Mouse (Mus musculus): Measurements from ENCODE around the gene Ccdc88c. TPM values are rescaled to one million over a fixed set of nuclear protein-coding genes. Genes with fewer than 3 reads are reported as not detected.

Gene Ccdc88c
- polyA plus RNA-seq, 1 experiment, result 18.0 TPM

- H3ac ChIP-seq (ENCODE audit: control insufficient read depth, insufficient read length), result no peak overlapping the region
- TF ChIP-seq MYOG (IDR thresholded peaks at IDR 0.05; ENCODE audit: control insufficient read depth in 1 of 3, insufficient read depth in 1 of 3, insufficient read length in 2 of 3, low read depth in 2 of 3) (no peak), REST (IDR thresholded peaks at IDR 0.05; ENCODE audit: insufficient read depth, insufficient read length) (no peak), E2F4 (IDR thresholded peaks at IDR 0.05; ENCODE audit: insufficient read depth) (no peak), USF1 (IDR thresholded peaks at IDR 0.05; ENCODE audit: low read depth) (no peak), POLR2AphosphoS2 (IDR thresholded peaks at IDR 0.05; ENCODE audit: insufficient read length, low read depth) (no peak), POLR2A (IDR thresholded peaks at IDR 0.05; ENCODE audit: insufficient read length, low read depth) (no peak), CEBPB (IDR thresholded peaks at IDR 0.05; ENCODE audit: insufficient read depth, poor library complexity, severe bottlenecking) (no peak), TCF3 (IDR thresholded peaks at IDR 0.05; ENCODE audit: insufficient read length, low read depth) (no peak), MYOD1 (IDR thresholded peaks at IDR 0.05; ENCODE audit: control insufficient read depth in 1 of 3, insufficient read length in 2 of 3, low read depth in 2 of 3) (no peak), SRF (IDR thresholded peaks at IDR 0.05; ENCODE audit: control insufficient read depth, insufficient read length, low read depth) (no peak), TCF12 (IDR thresholded peaks at IDR 0.05; ENCODE audit: insufficient read depth, poor library complexity, severe bottlenecking) (no peak), MAX (IDR thresholded peaks at IDR 0.05; ENCODE audit: low read depth) (no peak)
- H3K36me3 ChIP-seq (ENCODE audit: control insufficient read depth, insufficient read depth), result peaks cover 19% of the 10 kb centered on the region
Measured at GRCm38 (mm10) chr12:101069813-101070212, 41.0 kb upstream of the Ccdc88c start.

DNA sequence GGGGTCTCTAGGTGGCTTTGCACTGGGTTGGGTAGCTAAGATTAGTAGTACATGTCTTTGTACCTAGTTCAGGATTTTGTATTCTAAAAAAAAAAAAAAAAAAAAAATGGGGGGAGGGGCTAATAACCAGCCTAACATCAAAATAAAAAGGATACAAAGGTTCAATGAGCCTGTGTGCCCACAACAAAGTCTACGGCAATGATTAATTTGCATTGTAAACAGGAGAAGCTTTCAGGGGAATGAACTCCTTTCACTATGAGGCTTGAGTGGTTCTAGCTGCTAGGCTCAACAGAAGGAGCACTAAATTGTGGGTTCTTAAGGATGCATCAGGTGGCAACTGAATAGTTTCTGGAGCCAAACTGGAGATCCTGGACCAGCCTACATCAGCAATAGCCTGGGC, 37.5 kb upstream of the Ccdc88c start:
- H3K4me3 ChIP-seq, result no peak overlapping the region
- no peak overlapping the region for H3K4me2 ChIP-seq (ENCODE audit: low read depth)
- H3K79me2 ChIP-seq (ENCODE audit: control insufficient read depth, insufficient read depth), result peaks cover 91% of the 10 kb centered on the region
- H3K36me3 ChIP-seq (ENCODE audit: control insufficient read depth, insufficient read depth), result peaks cover 48% of the 10 kb centered on the region
- TF ChIP-seq E2F4 (IDR thresholded peaks at IDR 0.05; ENCODE audit: insufficient read depth), result no peak
- H3ac ChIP-seq (ENCODE audit: control insufficient read depth, insufficient read length), result no peak overlapping the region
- no peaks in the 10 kb centered on the region for H3K27me3 ChIP-seq (ENCODE audit: control insufficient read depth, insufficient read depth, insufficient read length)

More at GRCm38 (mm10) chr12:101069813-101070212, 41.0 kb upstream of the Ccdc88c start:
- Histone ChIP-seq H3K4me3 (no peak overlapping the region), H3K4me2 (ENCODE audit: low read depth) (no peak overlapping the region), H3K27me3 (ENCODE audit: control insufficient read depth, insufficient read depth, insufficient read length) (no peaks in the 10 kb centered on the region), H3K79me2 (ENCODE audit: control insufficient read depth, insufficient read depth) (peaks cover 98% of the 10 kb centered on the region)

GRCm38 (mm10) chr12:101039956-101040355, 11.1 kb upstream of the Ccdc88c start:
- H3K27me3 ChIP-seq (ENCODE audit: control insufficient read depth, insufficient read depth, insufficient read length), result no peaks in the 10 kb centered on the region
- H3ac ChIP-seq (ENCODE audit: control insufficient read depth, insufficient read length), result no peak overlapping the region
- no peak overlapping the region for H3K4me2 ChIP-seq (ENCODE audit: low read depth)
- H3K4me3 ChIP-seq, result no peak overlapping the region
- peaks cover 72% of the 10 kb centered on the region for H3K36me3 ChIP-seq (ENCODE audit: control insufficient read depth, insufficient read depth)
- H3K79me2 ChIP-seq (ENCODE audit: control insufficient read depth, insufficient read depth), result no peaks in the 10 kb centered on the region
- TF ChIP-seq TCF3 (IDR thresholded peaks at IDR 0.05; ENCODE audit: insufficient read length, low read depth), result no peak
- no peak for TF ChIP-seq E2F4 (IDR thresholded peaks at IDR 0.05; ENCODE audit: insufficient read depth)

GRCm38 (mm10) chr12:101028247-101028953, 456 bp downstream of the Ccdc88c start:
- Histone ChIP-seq H3K27me3 (ENCODE audit: control insufficient read depth, insufficient read depth, insufficient read length) (no peaks in the 10 kb centered on the region), H3K36me3 (ENCODE audit: control insufficient read depth, insufficient read depth) (no peaks in the 10 kb centered on the region), H3ac (ENCODE audit: control insufficient read depth, insufficient read length) (peak overlapping the region; percentile 49), H3K79me2 (ENCODE audit: control insufficient read depth, insufficient read depth) (peaks cover 38% of the 10 kb centered on the region), H3K4me2 (ENCODE audit: low read depth) (peak overlapping the region; percentile 93), H3K4me3 (peak overlapping the region; percentile 30)
- no peak for TF ChIP-seq MAX (IDR thresholded peaks at IDR 0.05; ENCODE audit: low read depth)
- TF ChIP-seq REST (IDR thresholded peaks at IDR 0.05; ENCODE audit: insufficient read depth, insufficient read length), result no peak
- peak; percentile 69 for TF ChIP-seq POLR2A (IDR thresholded peaks at IDR 0.05; ENCODE audit: insufficient read length, low read depth)
- TF ChIP-seq USF1 (IDR thresholded peaks at IDR 0.05; ENCODE audit: low read depth), result no peak
- TF ChIP-seq CEBPB (IDR thresholded peaks at IDR 0.05; ENCODE audit: insufficient read depth, poor library complexity, severe bottlenecking), result no peak
- TF ChIP-seq POLR2AphosphoS2 (IDR thresholded peaks at IDR 0.05; ENCODE audit: insufficient read length, low read depth), result peak; percentile 47
- TF ChIP-seq MYOG (IDR thresholded peaks at IDR 0.05; ENCODE audit: control insufficient read depth in 1 of 3, insufficient read depth in 1 of 3, insufficient read length in 2 of 3, low read depth in 2 of 3), result peak in 2 of 3 experiments; percentile 4 to 67
- TF ChIP-seq E2F4 (IDR thresholded peaks at IDR 0.05; ENCODE audit: insufficient read depth), result no peak
- TF ChIP-seq TCF12 (IDR thresholded peaks at IDR 0.05; ENCODE audit: insufficient read depth, poor library complexity, severe bottlenecking), result no peak
- no peak for TF ChIP-seq SRF (IDR thresholded peaks at IDR 0.05; ENCODE audit: control insufficient read depth, insufficient read length, low read depth)
- no peak for TF ChIP-seq TCF3 (IDR thresholded peaks at IDR 0.05; ENCODE audit: insufficient read length, low read depth)
- peak in 1 of 3 experiments; percentile 30 for TF ChIP-seq MYOD1 (IDR thresholded peaks at IDR 0.05; ENCODE audit: control insufficient read depth in 1 of 3, insufficient read length in 2 of 3, low read depth in 2 of 3)

- no peaks in the 10 kb centered on the region for H3K36me3 ChIP-seq (ENCODE audit: control insufficient read depth, insufficient read depth)
- H3K27me3 ChIP-seq (ENCODE audit: control insufficient read depth, insufficient read depth, insufficient read length), result no peaks in the 10 kb centered on the region
- TF ChIP-seq MYOD1 (IDR thresholded peaks at IDR 0.05; ENCODE audit: control insufficient read depth in 1 of 3, insufficient read length in 2 of 3, low read depth in 2 of 3), result no peak
- no peak for TF ChIP-seq TCF12 (IDR thresholded peaks at IDR 0.05; ENCODE audit: insufficient read depth, poor library complexity, severe bottlenecking)
- no peak for TF ChIP-seq SRF (IDR thresholded peaks at IDR 0.05; ENCODE audit: control insufficient read depth, insufficient read length, low read depth)
- TF ChIP-seq MAX (IDR thresholded peaks at IDR 0.05; ENCODE audit: low read depth), result no peak
- TF ChIP-seq POLR2AphosphoS2 (IDR thresholded peaks at IDR 0.05; ENCODE audit: insufficient read length, low read depth), result no peak
- TF ChIP-seq POLR2A (IDR thresholded peaks at IDR 0.05; ENCODE audit: insufficient read length, low read depth), result no peak
- no peak for TF ChIP-seq MYOG (IDR thresholded peaks at IDR 0.05; ENCODE audit: control insufficient read depth in 1 of 3, insufficient read depth in 1 of 3, insufficient read length in 2 of 3, low read depth in 2 of 3)
- no peak for TF ChIP-seq USF1 (IDR thresholded peaks at IDR 0.05; ENCODE audit: low read depth)
- no peak for TF ChIP-seq TCF3 (IDR thresholded peaks at IDR 0.05; ENCODE audit: insufficient read length, low read depth)
- TF ChIP-seq E2F4 (IDR thresholded peaks at IDR 0.05; ENCODE audit: insufficient read depth), result no peak
- TF ChIP-seq CEBPB (IDR thresholded peaks at IDR 0.05; ENCODE audit: insufficient read depth, poor library complexity, severe bottlenecking), result no peak
- no peak for TF ChIP-seq REST (IDR thresholded peaks at IDR 0.05; ENCODE audit: insufficient read depth, insufficient read length)
- H3ac ChIP-seq (ENCODE audit: control insufficient read depth, insufficient read length), result peak overlapping the region; percentile 49
- H3K4me2 ChIP-seq (ENCODE audit: low read depth), result peak overlapping the region; percentile 93
- peaks cover 38% of the 10 kb centered on the region for H3K79me2 ChIP-seq (ENCODE audit: control insufficient read depth, insufficient read depth)
- peak overlapping the region; percentile 30 for H3K4me3 ChIP-seq
Measured at GRCm38 (mm10) chr12:101027451-101028246, 1.2 kb downstream of the Ccdc88c start.
